Mouse (Mus musculus): Measurements from ENCODE around the gene Ampd2. TPM values are rescaled to one million over a fixed set of nuclear protein-coding genes. Genes with fewer than 3 reads are reported as not detected.

Gene Ampd2
- polyA plus RNA-seq, 1 experiment = 76.8 TPM

- no peak overlapping the region for H3K4me3 ChIP-seq (ENCODE audit: insufficient read depth, low read length)
- H3K4me1 ChIP-seq (ENCODE audit: control insufficient read depth, insufficient read depth, low read length) = peaks cover 1% of the 10 kb centered on the region; the same call in 1 of the 2 replicates
- no peak overlapping the region for H3K27ac ChIP-seq (ENCODE audit: insufficient read depth, low read length)
- TF ChIP-seq CTCF (IDR thresholded peaks at IDR 0.05; ENCODE audit: extremely low read depth, insufficient read depth, low read length) (no peak), POLR2A (IDR thresholded peaks at IDR 0.05; ENCODE audit: extremely low read depth, insufficient read depth, low read length) (no peak)
Observed at GRCm38 (mm10) chr3:108098316-108098715, 11.9 kb upstream of the Ampd2 start.

DNA sequence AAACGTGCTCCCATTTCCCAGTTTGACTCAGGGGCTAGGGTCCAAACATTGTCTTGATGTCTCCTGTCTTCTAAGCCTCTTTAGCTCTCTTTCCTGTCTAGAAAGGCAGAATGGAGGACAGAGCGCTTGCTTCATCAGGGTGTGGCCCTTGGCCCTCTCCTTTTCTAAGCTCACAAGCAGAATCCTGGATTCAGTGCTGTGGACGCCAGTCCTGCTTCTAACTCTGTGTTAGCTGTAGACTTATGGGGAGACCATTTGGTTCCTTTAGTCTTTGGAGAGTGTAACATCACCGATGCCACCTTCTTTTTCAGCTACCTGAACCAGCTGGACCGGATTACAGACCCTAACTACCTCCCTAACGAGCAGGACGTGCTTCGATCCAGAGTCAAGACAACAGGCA lies 11.2 kb upstream of the Ampd2 start:
- no peak overlapping the region for H3K27ac ChIP-seq (ENCODE audit: insufficient read depth, low read length)
- no peak overlapping the region for H3K4me3 ChIP-seq (ENCODE audit: insufficient read depth, low read length)
- TF ChIP-seq CTCF (IDR thresholded peaks at IDR 0.05; ENCODE audit: extremely low read depth, insufficient read depth, low read length) = no peak
- no peak for TF ChIP-seq POLR2A (IDR thresholded peaks at IDR 0.05; ENCODE audit: extremely low read depth, insufficient read depth, low read length)
- peaks cover 1% of the 10 kb centered on the region; the same call in 1 of the 2 replicates for H3K4me1 ChIP-seq (ENCODE audit: control insufficient read depth, insufficient read depth, low read length)

- no peak for TF ChIP-seq POLR2A (IDR thresholded peaks at IDR 0.05; ENCODE audit: extremely low read depth, insufficient read depth, low read length)
- TF ChIP-seq CTCF (IDR thresholded peaks at IDR 0.05; ENCODE audit: extremely low read depth, insufficient read depth, low read length) = no peak
- no peak overlapping the region for H3K27ac ChIP-seq (ENCODE audit: insufficient read depth, low read length)
- no peaks in the 10 kb centered on the region for H3K4me1 ChIP-seq (ENCODE audit: control insufficient read depth, insufficient read depth, low read length)
- no peak overlapping the region for H3K4me3 ChIP-seq (ENCODE audit: insufficient read depth, low read length)
Observed at GRCm38 (mm10) chr3:108096726-108097125, 10.3 kb upstream of the Ampd2 start.

- TF ChIP-seq POLR2A (IDR thresholded peaks at IDR 0.05; ENCODE audit: extremely low read depth, insufficient read depth, low read length) (no peak), CTCF (IDR thresholded peaks at IDR 0.05; ENCODE audit: extremely low read depth, insufficient read depth, low read length) (no peak)
- no peak overlapping the region for H3K27ac ChIP-seq (ENCODE audit: insufficient read depth, low read length)
- no peaks in the 10 kb centered on the region for H3K4me1 ChIP-seq (ENCODE audit: control insufficient read depth, insufficient read depth, low read length)
- H3K4me3 ChIP-seq (ENCODE audit: insufficient read depth, low read length) = no peak overlapping the region
Observed at GRCm38 (mm10) chr3:108096226-108096625, 9.8 kb upstream of the Ampd2 start.

DNA sequence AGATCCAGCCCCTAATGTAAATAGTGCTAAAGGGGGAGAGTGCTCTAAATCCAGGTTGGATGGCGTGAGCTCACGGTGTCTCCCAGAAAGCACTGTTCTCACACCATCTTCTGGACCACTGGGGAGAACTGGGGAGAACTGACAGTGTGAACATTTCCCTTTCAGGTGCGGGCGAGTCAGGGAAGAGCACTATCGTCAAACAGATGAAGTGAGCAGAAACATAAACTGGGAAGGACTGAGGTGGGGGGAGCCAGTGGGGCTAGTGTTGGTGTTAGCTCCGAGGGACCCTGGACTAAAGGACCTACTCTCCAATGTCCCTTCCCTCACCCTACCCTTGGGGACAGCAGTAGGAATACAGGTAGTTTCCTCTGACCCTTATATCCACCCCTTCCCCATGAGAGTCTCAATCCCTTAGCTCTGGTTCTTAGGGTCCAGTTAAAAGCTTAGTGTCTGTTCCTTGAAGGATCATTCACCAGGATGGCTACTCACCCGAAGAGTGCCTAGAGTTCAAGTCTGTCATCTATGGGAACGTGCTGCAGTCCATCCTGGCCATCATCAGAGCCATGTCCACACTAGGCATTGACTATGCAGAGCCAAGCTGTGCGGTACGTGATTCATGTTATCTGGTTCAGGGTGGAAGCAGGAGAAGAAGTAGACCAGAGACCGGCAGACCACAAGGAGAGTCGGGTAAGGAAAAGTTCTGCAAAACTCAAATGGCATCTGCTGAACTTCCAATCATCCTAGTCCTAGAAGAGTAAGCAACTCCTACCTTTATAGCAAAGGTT lies 8.7 kb upstream of the Ampd2 start:
- Histone ChIP-seq H3K4me3 (ENCODE audit: insufficient read depth, low read length) (no peak overlapping the region), H3K4me1 (ENCODE audit: control insufficient read depth, insufficient read depth, low read length) (no peaks in the 10 kb centered on the region), H3K27ac (ENCODE audit: insufficient read depth, low read length) (no peak overlapping the region)
- no peak for TF ChIP-seq CTCF (IDR thresholded peaks at IDR 0.05; ENCODE audit: extremely low read depth, insufficient read depth, low read length)
- no peak for TF ChIP-seq POLR2A (IDR thresholded peaks at IDR 0.05; ENCODE audit: extremely low read depth, insufficient read depth, low read length)

- TF ChIP-seq CTCF (IDR thresholded peaks at IDR 0.05; ENCODE audit: extremely low read depth, insufficient read depth, low read length) = no peak
- no peak for TF ChIP-seq POLR2A (IDR thresholded peaks at IDR 0.05; ENCODE audit: extremely low read depth, insufficient read depth, low read length)
- H3K27ac ChIP-seq (ENCODE audit: insufficient read depth, low read length) = no peak overlapping the region
- peaks cover 2% of the 10 kb centered on the region; the same call in 1 of the 2 replicates for H3K4me1 ChIP-seq (ENCODE audit: control insufficient read depth, insufficient read depth, low read length)
- H3K4me3 ChIP-seq (ENCODE audit: insufficient read depth, low read length) = no peak overlapping the region
Observed at GRCm38 (mm10) chr3:108094146-108094545, 7.7 kb upstream of the Ampd2 start.

- TF ChIP-seq CTCF (IDR thresholded peaks at IDR 0.05; ENCODE audit: extremely low read depth, insufficient read depth, low read length) (no peak), POLR2A (IDR thresholded peaks at IDR 0.05; ENCODE audit: extremely low read depth, insufficient read depth, low read length) (no peak)
- H3K4me1 ChIP-seq (ENCODE audit: control insufficient read depth, insufficient read depth, low read length) = peaks cover 7% of the 10 kb centered on the region; the same call in 1 of the 2 replicates
- no peak overlapping the region for H3K27ac ChIP-seq (ENCODE audit: insufficient read depth, low read length)
- H3K4me3 ChIP-seq (ENCODE audit: insufficient read depth, low read length) = no peak overlapping the region
Observed at GRCm38 (mm10) chr3:108093306-108093705, 6.9 kb upstream of the Ampd2 start.

GRCm38 (mm10) chr3:108092536-108093115 lies 6.2 kb upstream of the Ampd2 start, which contains the start of gene Gnat2:
Gnat2 (plus strand) TSS chr3:108092789.
- no peak for TF ChIP-seq CTCF (IDR thresholded peaks at IDR 0.05; ENCODE audit: extremely low read depth, insufficient read depth, low read length)
- TF ChIP-seq POLR2A (IDR thresholded peaks at IDR 0.05; ENCODE audit: extremely low read depth, insufficient read depth, low read length) = no peak
- peaks cover 7% of the 10 kb centered on the region; the same call in 1 of the 2 replicates for H3K4me1 ChIP-seq (ENCODE audit: control insufficient read depth, insufficient read depth, low read length)
- no peak within 1 kb of the TSS for H3K27ac ChIP-seq (ENCODE audit: insufficient read depth, low read length)
- no peak within 1 kb of the TSS for H3K4me3 ChIP-seq (ENCODE audit: insufficient read depth, low read length)

DNA sequence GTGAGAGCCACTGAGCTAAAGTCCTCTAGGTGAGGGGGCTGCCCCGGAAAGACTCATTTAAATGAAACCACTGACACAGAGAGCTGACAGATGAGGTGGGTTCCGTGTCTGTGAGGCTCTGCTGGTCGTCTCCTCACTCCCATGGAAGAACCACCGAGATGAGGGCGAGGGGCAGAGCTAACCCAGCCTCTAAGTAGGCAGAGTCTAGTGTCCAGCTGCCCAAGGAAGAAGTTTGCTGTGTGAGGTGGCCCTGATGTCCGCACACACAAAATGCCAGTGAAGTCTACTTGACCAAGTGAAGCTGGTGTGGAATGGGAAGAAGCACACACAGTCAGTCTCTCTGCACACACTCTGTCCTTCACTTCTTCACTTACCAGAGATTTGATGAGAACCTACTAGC lies 5.6 kb upstream of the Ampd2 start:
- Histone ChIP-seq H3K27ac (ENCODE audit: insufficient read depth, low read length) (no peak overlapping the region), H3K4me3 (ENCODE audit: insufficient read depth, low read length) (no peak overlapping the region), H3K4me1 (ENCODE audit: control insufficient read depth, insufficient read depth, low read length) (peaks cover 7% of the 10 kb centered on the region; the same call in 1 of the 2 replicates)
- TF ChIP-seq CTCF (IDR thresholded peaks at IDR 0.05; ENCODE audit: extremely low read depth, insufficient read depth, low read length) (no peak), POLR2A (IDR thresholded peaks at IDR 0.05; ENCODE audit: extremely low read depth, insufficient read depth, low read length) (no peak)

GRCm38 (mm10) chr3:108090561-108090960 lies 4.1 kb upstream of the Ampd2 start:
- no peak overlapping the region for H3K27ac ChIP-seq (ENCODE audit: insufficient read depth, low read length)
- H3K4me1 ChIP-seq (ENCODE audit: control insufficient read depth, insufficient read depth, low read length) = peaks cover 7% of the 10 kb centered on the region; the same call in 1 of the 2 replicates
- no peak overlapping the region for H3K4me3 ChIP-seq (ENCODE audit: insufficient read depth, low read length)
- TF ChIP-seq POLR2A (IDR thresholded peaks at IDR 0.05; ENCODE audit: extremely low read depth, insufficient read depth, low read length) = no peak
- TF ChIP-seq CTCF (IDR thresholded peaks at IDR 0.05; ENCODE audit: extremely low read depth, insufficient read depth, low read length) = no peak

Measured in cortical plate, adult 2 months (tissue).